Comparison of ENCODE assay signal across 8 mouse cellular contexts in the genomic region with DNA sequence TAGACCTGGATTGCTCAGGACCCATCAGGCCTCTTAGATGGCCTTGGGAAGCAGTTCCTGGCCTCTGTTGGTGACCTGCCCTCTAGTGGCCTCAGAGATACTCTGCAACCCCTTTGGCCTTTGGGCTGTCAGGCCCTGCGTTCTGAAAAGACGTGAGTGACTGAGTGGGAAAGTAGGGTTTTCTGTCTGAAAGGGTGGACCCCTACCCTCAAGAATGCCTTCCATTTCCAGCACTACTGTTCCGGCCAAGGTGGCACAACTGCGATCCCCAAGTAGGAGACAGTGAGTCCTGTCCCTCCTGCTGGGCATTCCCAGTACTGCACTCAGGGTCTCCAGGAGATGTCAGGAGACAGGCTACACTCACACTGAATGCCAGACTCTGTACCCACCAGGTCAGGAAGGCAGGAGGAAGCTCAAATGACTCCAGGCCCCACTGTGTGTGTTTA. TPM values are rescaled to one million over a fixed set of nuclear protein-coding genes. Genes with fewer than 3 reads are reported as not detected.
DNase-seq lines count a peak whose midpoint lies in the region; ATAC-seq and TF ChIP-seq lines count a peak whose summit lies in the region.

No protein-coding gene starts in this region.

- ATAC-seq in forebrain, embryonic 16.5 days = no peak
- peak; percentile 66 for ATAC-seq in intestine, embryonic 15.5 days
- no peak; the same call in 1 of the 2 replicates for ATAC-seq in limb, embryonic 14.5 days (ENCODE audit: low FRiP score, low read depth)
- peak; percentile 44 for ATAC-seq in midbrain, embryonic 16.5 days
- peak; percentile 57; the same call in 1 of the 2 replicates for ATAC-seq in stomach, embryonic 14.5 days (ENCODE audit: insufficient number of reproducible peaks, insufficient read depth, low FRiP score, low read depth)

- no peak overlapping the region for H3K4me2 ChIP-seq in forebrain, embryonic 16.5 days (ENCODE audit: low read length)
- peak overlapping the region; percentile 46 for H3K4me2 ChIP-seq in intestine, embryonic 15.5 days (replicated peaks)
- peak overlapping the region; percentile 16; the same call in 1 of the 2 replicates for H3K4me2 ChIP-seq in limb, embryonic 14.5 days (replicated peaks; ENCODE audit: low read depth, low read length, severe bottlenecking)
- H3K4me2 ChIP-seq in midbrain, embryonic 16.5 days (ENCODE audit: low read length) = no peak overlapping the region
- no peak overlapping the region for H3K4me2 ChIP-seq in stomach, embryonic 14.5 days (replicated peaks; ENCODE audit: low read depth, low read length)

- 11% methylated on average over 4 of the region's 4 CpGs for WGBS in forebrain, embryonic 10.5 days
- 6% methylated on average over 4 of the region's 4 CpGs for WGBS in forebrain, embryonic 16.5 days
- 17% methylated on average over 4 of the region's 4 CpGs for WGBS in intestine, embryonic 15.5 days
- 12% methylated on average over 4 of the region's 4 CpGs for WGBS in limb, embryonic 14.5 days
- 11% methylated on average over 4 of the region's 4 CpGs for WGBS in midbrain, embryonic 16.5 days
- 11% methylated on average over 4 of the region's 4 CpGs for WGBS in stomach, embryonic 14.5 days

- no peak for TF ChIP-seq POLR2A in limb, embryonic 14.5 days (IDR thresholded peaks at IDR 0.05; ENCODE audit: borderline replicate concordance, extremely low read depth, insufficient read depth, insufficient read length)

- H3K4me1 ChIP-seq in forebrain, embryonic 10.5 days = peaks cover 64% of the 10 kb centered on the region
- H3K4me1 ChIP-seq in forebrain, embryonic 16.5 days (replicated peaks; ENCODE audit: control insufficient read depth, insufficient read depth, low read length) = peaks cover 25% of the 10 kb centered on the region
- no peaks in the 10 kb centered on the region for H3K4me1 ChIP-seq in intestine, embryonic 15.5 days (replicated peaks)
- H3K4me1 ChIP-seq in limb, embryonic 14.5 days (ENCODE audit: control insufficient read depth, insufficient read depth, low read length) = peaks cover 4% of the 10 kb centered on the region; the same call in 1 of the 2 replicates
- H3K4me1 ChIP-seq in midbrain, embryonic 16.5 days (ENCODE audit: control insufficient read depth, insufficient read depth, low read length) = no peaks in the 10 kb centered on the region
- H3K4me1 ChIP-seq in stomach, embryonic 14.5 days (ENCODE audit: control insufficient read depth, insufficient read depth, low read length) = 0 out of 2 replicates have a peak, but pooled peaks cover 3% of the 10 kb centered on the region

- no peak overlapping the region for H3K27ac ChIP-seq in forebrain, embryonic 10.5 days
- H3K27ac ChIP-seq in forebrain, embryonic 16.5 days (ENCODE audit: low read length) = no peak overlapping the region
- H3K27ac ChIP-seq in intestine, embryonic 15.5 days = no peak overlapping the region
- no peak overlapping the region for H3K27ac ChIP-seq in limb, embryonic 14.5 days (replicated peaks; ENCODE audit: low read depth, low read length)
- no peak overlapping the region for H3K27ac ChIP-seq in midbrain, embryonic 16.5 days (ENCODE audit: low read length)
- no peak overlapping the region for H3K27ac ChIP-seq in stomach, embryonic 14.5 days (ENCODE audit: low read length)

- H3K4me3 ChIP-seq in forebrain, embryonic 10.5 days = no peak overlapping the region
- no peak overlapping the region for H3K4me3 ChIP-seq in forebrain, embryonic 16.5 days (replicated peaks; ENCODE audit: low read length)
- H3K4me3 ChIP-seq in intestine, embryonic 15.5 days (replicated peaks) = no peak overlapping the region
- H3K4me3 ChIP-seq in limb, embryonic 14.5 days (replicated peaks; ENCODE audit: low read length) = no peak overlapping the region
- no peak overlapping the region for H3K4me3 ChIP-seq in midbrain, embryonic 16.5 days (ENCODE audit: low read depth, low read length)
- H3K4me3 ChIP-seq in stomach, embryonic 14.5 days (ENCODE audit: low read depth, low read length) = no peak overlapping the region

- H3K36me3 ChIP-seq in forebrain, embryonic 10.5 days (replicated peaks) = no peaks in the 10 kb centered on the region
- H3K36me3 ChIP-seq in forebrain, embryonic 16.5 days (ENCODE audit: control insufficient read depth, insufficient read depth) = no peaks in the 10 kb centered on the region
- H3K36me3 ChIP-seq in intestine, embryonic 15.5 days = no peaks in the 10 kb centered on the region
- H3K36me3 ChIP-seq in limb, embryonic 14.5 days (ENCODE audit: control insufficient read depth, insufficient read depth, low read length) = no peaks in the 10 kb centered on the region
- no peaks in the 10 kb centered on the region for H3K36me3 ChIP-seq in midbrain, embryonic 16.5 days (ENCODE audit: control insufficient read depth, insufficient read depth, low read length)
- H3K36me3 ChIP-seq in stomach, embryonic 14.5 days (ENCODE audit: control insufficient read depth, insufficient read depth, low read length) = no peaks in the 10 kb centered on the region

- H3K9ac ChIP-seq in forebrain, embryonic 16.5 days (replicated peaks; ENCODE audit: low read depth, low read length) = no peak overlapping the region
- no peak overlapping the region for H3K9ac ChIP-seq in intestine, embryonic 15.5 days
- H3K9ac ChIP-seq in limb, embryonic 14.5 days (ENCODE audit: low read depth, low read length, severe bottlenecking) = no peak overlapping the region
- H3K9ac ChIP-seq in midbrain, embryonic 16.5 days (ENCODE audit: low read depth, low read length) = no peak overlapping the region
- H3K9ac ChIP-seq in stomach, embryonic 14.5 days (replicated peaks; ENCODE audit: low read depth, low read length) = no peak overlapping the region

- DNase-seq in forebrain, embryonic 10.5 days (ENCODE audit: extremely low spot score, low spot score) = peak; percentile 80
- DNase-seq in cerebellum, postnatal 10 days = peak; percentile 87 to 92
- peak; percentile 45 to 46 for DNase-seq in gastrocnemius, adult 8-10 months (ENCODE audit: low spot score in 2 of 2)
- DNase-seq in limb, embryonic 14.5 days (ENCODE audit: low spot score) = peak; percentile 64

- peaks cover 16% of the 10 kb centered on the region; the same call in 1 of the 2 replicates for H3K27me3 ChIP-seq in forebrain, embryonic 10.5 days (ENCODE audit: poor library complexity, severe bottlenecking)
- H3K27me3 ChIP-seq in forebrain, embryonic 16.5 days (replicated peaks; ENCODE audit: control insufficient read depth, insufficient read depth, low read length) = no peaks in the 10 kb centered on the region
- no peaks in the 10 kb centered on the region for H3K27me3 ChIP-seq in intestine, embryonic 15.5 days (replicated peaks)
- no peaks in the 10 kb centered on the region for H3K27me3 ChIP-seq in limb, embryonic 14.5 days (ENCODE audit: control insufficient read depth, insufficient read depth, low read length)
- H3K27me3 ChIP-seq in midbrain, embryonic 16.5 days (ENCODE audit: control insufficient read depth, insufficient read depth, low read depth, low read length) = no peaks in the 10 kb centered on the region
- H3K27me3 ChIP-seq in stomach, embryonic 14.5 days (ENCODE audit: control insufficient read depth, insufficient read depth, low read length) = no peaks in the 10 kb centered on the region

- H3K9me3 ChIP-seq in forebrain, embryonic 10.5 days = no peaks in the 10 kb centered on the region
- no peaks in the 10 kb centered on the region for H3K9me3 ChIP-seq in forebrain, embryonic 16.5 days (ENCODE audit: control insufficient read depth, low read length)
- H3K9me3 ChIP-seq in intestine, embryonic 15.5 days = no peaks in the 10 kb centered on the region
- H3K9me3 ChIP-seq in limb, embryonic 14.5 days (ENCODE audit: control insufficient read depth, low read length) = no peaks in the 10 kb centered on the region
- no peaks in the 10 kb centered on the region for H3K9me3 ChIP-seq in midbrain, embryonic 16.5 days (replicated peaks; ENCODE audit: control insufficient read depth, low read length, poor library complexity, severe bottlenecking)
- no peaks in the 10 kb centered on the region for H3K9me3 ChIP-seq in stomach, embryonic 14.5 days (ENCODE audit: control insufficient read depth, low read depth, low read length)

RNA-seq across cellular contexts. Expression of a gene that starts 51.8 kb away (rescaled TPM):
- polyA plus RNA-seq in forebrain, embryonic 10.5 days (2016; fragmentation: Nextera tagmentation; extraction: Ambion mirVana) = 26.5 and 35.8 TPM in 2 replicates
- 57.5 and 59.7 TPM in 2 replicates for polyA plus RNA-seq in forebrain, embryonic 16.5 days (2015; fragmentation: Nextera tagmentation; extraction: Ambion mirVana)
- total RNA-seq in gastrocnemius, adult 8-10 months (2022) = not detected
- polyA plus RNA-seq in intestine, embryonic 15.5 days (2015; fragmentation: Nextera tagmentation; extraction: Ambion mirVana) = not detected in 2 replicates
- 0.15 and 0.63 TPM in 2 replicates for polyA plus RNA-seq in limb, embryonic 14.5 days (2012; rRNA removed)
- polyA plus RNA-seq in limb, embryonic 14.5 days (2014; fragmentation: Nextera tagmentation; extraction: Ambion mirVana) = 0.17 TPM in 1 of 2 replicates, not detected in the other
- 0.75 and 1.2 TPM in 2 replicates for polyA plus RNA-seq in midbrain, embryonic 16.5 days (2015; fragmentation: Nextera tagmentation; extraction: Ambion mirVana)
- not detected in 2 replicates for polyA plus RNA-seq in stomach, embryonic 14.5 days (2014; fragmentation: Nextera tagmentation; extraction: Ambion mirVana)

Comparison
In these comparisons a context has a peak if more than half of its experiments do, and no peak if none do; other contexts are left out.
1. ATAC-seq: peak in intestine, embryonic 15.5 days (single experiment), midbrain, embryonic 16.5 days (single experiment) and stomach, embryonic 14.5 days (single experiment); none in forebrain, embryonic 16.5 days (single experiment) and limb, embryonic 14.5 days (single experiment).
2. H3K4me2 ChIP-seq: peak in intestine, embryonic 15.5 days (single experiment) and limb, embryonic 14.5 days (single experiment); none in forebrain, embryonic 16.5 days (single experiment), midbrain, embryonic 16.5 days (single experiment) and stomach, embryonic 14.5 days (single experiment).
3. RNA of a gene that starts 51.8 kb away (polyA plus RNA-seq): 57.5 to 59.7 TPM in forebrain, embryonic 16.5 days and 26.5 to 35.8 TPM in forebrain, embryonic 10.5 days; 0.75 to 1.2 TPM in midbrain, embryonic 16.5 days, 0.15 to 0.63 TPM in limb, embryonic 14.5 days, not detected in stomach, embryonic 14.5 days and not detected in intestine, embryonic 15.5 days; every median in the first group is over 10 times any median in the second.
4. Peak in every context shown above with its lines, with median percentiles within 50 percentile points of each other: DNase-seq.